Mouse (Mus musculus): ENCODE measurements around the gene Stab2. TPM values are rescaled to one million over a fixed set of nuclear protein-coding genes. Genes with fewer than 3 reads are reported as not detected.

Stab2 gene
- polyA plus RNA-seq, 2 experiments: 10.8 to 17.9 TPM

DNA sequence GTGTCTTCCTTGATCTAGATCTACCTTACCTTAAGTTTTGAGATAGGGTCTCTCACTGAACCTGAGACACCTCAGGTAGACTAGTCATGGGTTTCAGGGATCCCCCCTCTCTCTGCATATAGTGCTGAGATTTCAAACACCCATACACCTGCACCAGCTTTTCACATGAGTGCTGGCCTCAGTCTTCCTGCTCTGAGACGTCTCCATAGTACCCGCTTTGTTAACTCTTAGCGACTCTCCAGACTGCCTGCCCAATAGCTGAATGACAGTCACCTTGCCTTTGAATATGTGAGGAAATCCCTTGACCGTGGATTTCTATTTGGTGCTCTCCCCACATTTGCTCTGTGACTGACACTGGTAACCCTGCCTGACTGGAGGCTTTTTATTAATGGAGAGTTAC is 213.6 kb downstream of the Stab2 start:
- Histone ChIP-seq H3K4me2 (ENCODE audit: low read depth) (no peak overlapping the region), H3K27me3 (ENCODE audit: control insufficient read depth, insufficient read depth, low read length) (no peaks in the 10 kb centered on the region), H3K4me3 (ENCODE audit: insufficient read depth in 1 of 2, low read depth in 2 of 2, low read length in 2 of 2) (no peak overlapping the region), H3K4me1 (replicated peaks; ENCODE audit: control insufficient read depth in 2 of 2, insufficient read depth in 2 of 2, low read length in 1 of 2) (peaks cover 0 to 3% of the 10 kb centered on the region in 2 experiments; a peak in 1 of 4 replicates), H3K36me3 (replicated peaks; ENCODE audit: control insufficient read depth, insufficient read depth, low read depth) (no peaks in the 10 kb centered on the region), H3K9me3 (ENCODE audit: control insufficient read depth, low read length) (no peaks in the 10 kb centered on the region), H3K27ac (no peak overlapping the region), H3K9ac (replicated peaks) (no peak overlapping the region)
- no peak for DNase-seq (ENCODE audit: low read depth in 3 of 3, low spot score in 3 of 3)
- no peak for TF ChIP-seq EP300 (IDR thresholded peaks at IDR 0.05; ENCODE audit: low read depth)
- TF ChIP-seq CTCF (IDR thresholded peaks at IDR 0.05; ENCODE audit: low read depth): no peak
- no peak for ATAC-seq (ENCODE audit: insufficient read depth)
- 76% methylated on average over 4 of the region's 4 CpGs for WGBS (ENCODE audit: insufficient replicate concordance)

- Histone ChIP-seq H3K9me3 (ENCODE audit: control insufficient read depth, low read length) (no peaks in the 10 kb centered on the region), H3K4me3 (ENCODE audit: insufficient read depth in 1 of 2, low read depth in 2 of 2, low read length in 2 of 2) (no peak overlapping the region), H3K27me3 (ENCODE audit: control insufficient read depth, insufficient read depth, low read length) (no peaks in the 10 kb centered on the region), H3K4me1 (replicated peaks; ENCODE audit: control insufficient read depth in 2 of 2, insufficient read depth in 2 of 2, low read length in 1 of 2) (peaks cover 0 to 3% of the 10 kb centered on the region in 2 experiments; a peak in 1 of 4 replicates), H3K9ac (replicated peaks) (no peak overlapping the region), H3K36me3 (replicated peaks; ENCODE audit: control insufficient read depth, insufficient read depth, low read depth) (no peaks in the 10 kb centered on the region), H3K4me2 (ENCODE audit: low read depth) (no peak overlapping the region), H3K27ac (no peak overlapping the region)
- TF ChIP-seq CTCF (IDR thresholded peaks at IDR 0.05; ENCODE audit: low read depth): no peak
- TF ChIP-seq EP300 (IDR thresholded peaks at IDR 0.05; ENCODE audit: low read depth): no peak
- DNase-seq (ENCODE audit: low read depth in 3 of 3, low spot score in 3 of 3) (no peak), ATAC-seq (ENCODE audit: insufficient read depth) (no peak)
- 53% methylated on average over 2 of the region's 2 CpGs for WGBS (ENCODE audit: insufficient replicate concordance)
Observed at GRCm38 (mm10) chr10:86793509-86793951, 214.3 kb downstream of the Stab2 start.

DNA sequence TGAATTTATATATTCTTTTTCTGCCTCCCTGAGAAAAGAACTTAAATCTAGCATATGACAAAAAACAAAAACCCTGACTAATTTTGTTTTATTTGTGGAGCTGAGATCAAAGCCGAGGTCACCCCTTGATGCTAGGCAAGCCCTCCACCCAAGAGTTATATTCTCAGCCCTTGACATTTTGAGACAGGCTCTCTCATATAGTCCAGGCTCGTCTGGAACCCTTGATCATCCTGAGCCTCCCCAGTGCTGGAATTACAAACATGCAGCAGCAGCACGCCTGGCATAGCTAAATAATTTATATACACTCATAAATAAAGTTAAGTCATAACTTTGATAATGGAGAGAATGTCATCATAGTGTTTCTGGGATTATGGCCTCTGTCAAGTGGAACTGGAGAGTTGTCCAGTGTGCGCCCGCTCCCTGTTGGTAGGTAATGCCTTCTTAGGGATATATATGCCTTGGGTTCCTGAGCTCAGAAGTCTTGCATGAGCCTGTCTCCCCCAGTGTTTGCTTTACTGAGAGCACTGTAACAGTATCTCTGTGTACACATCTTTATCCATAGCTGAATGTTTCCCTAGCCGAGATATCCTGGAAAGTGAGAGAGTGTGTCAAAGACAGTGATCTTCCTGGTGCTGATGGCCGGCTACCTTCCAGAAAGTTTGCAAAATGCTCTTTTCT is 216.2 kb downstream of the Stab2 start:
- 70% methylated on average over 7 of the region's 7 CpGs for WGBS (ENCODE audit: insufficient replicate concordance)
- Histone ChIP-seq H3K4me2 (ENCODE audit: low read depth) (no peak overlapping the region), H3K9ac (replicated peaks) (no peak overlapping the region), H3K4me3 (ENCODE audit: insufficient read depth in 1 of 2, low read depth in 2 of 2, low read length in 2 of 2) (no peak overlapping the region), H3K36me3 (replicated peaks; ENCODE audit: control insufficient read depth, insufficient read depth, low read depth) (no peaks in the 10 kb centered on the region), H3K9me3 (ENCODE audit: control insufficient read depth, low read length) (no peaks in the 10 kb centered on the region), H3K27me3 (ENCODE audit: control insufficient read depth, insufficient read depth, low read length) (no peaks in the 10 kb centered on the region), H3K27ac (no peak overlapping the region), H3K4me1 (replicated peaks; ENCODE audit: control insufficient read depth in 2 of 2, insufficient read depth in 2 of 2, low read length in 1 of 2) (peaks cover 0 to 3% of the 10 kb centered on the region in 2 experiments; a peak in 1 of 4 replicates)
- DNase-seq (ENCODE audit: low read depth in 3 of 3, low spot score in 3 of 3) (no peak), ATAC-seq (ENCODE audit: insufficient read depth) (no peak)
- no peak for TF ChIP-seq CTCF (IDR thresholded peaks at IDR 0.05; ENCODE audit: low read depth)
- no peak for TF ChIP-seq EP300 (IDR thresholded peaks at IDR 0.05; ENCODE audit: low read depth)

Other genes with a start within 250 kb of the Stab2 start
- not detected in 2 replicates for gene Gm49358, start 244.1 kb downstream of the Stab2 start, polyA plus RNA-seq (2012; rRNA removed)
- not detected in 2 replicates for gene Gm49358, start 244.1 kb downstream of the Stab2 start, polyA plus RNA-seq (2014; fragmentation: Nextera tagmentation; extraction: Ambion mirVana)
- 0.89 and 0.95 TPM in 2 replicates for gene Nt5dc3, start 229.0 kb downstream of the Stab2 start, polyA plus RNA-seq (2012; rRNA removed)
- gene Nt5dc3, start 229.0 kb downstream of the Stab2 start, polyA plus RNA-seq (2014; fragmentation: Nextera tagmentation; extraction: Ambion mirVana): 0.33 and 0.46 TPM in 2 replicates
- not detected in 2 replicates for gene 1700113H08Rik, start 50.0 kb upstream of the Stab2 start, polyA plus RNA-seq (2012; rRNA removed)
- not detected in 2 replicates for gene 1700113H08Rik, start 50.0 kb upstream of the Stab2 start, polyA plus RNA-seq (2014; fragmentation: Nextera tagmentation; extraction: Ambion mirVana)